Mouse (Mus musculus): ENCODE data around the gene Trim10. TPM values are rescaled to one million over a fixed set of nuclear protein-coding genes. Genes with fewer than 3 reads are reported as not detected.

Trim10 gene
- polyA plus RNA-seq, 2 experiments: 0.91 to 2.7 TPM

DNA sequence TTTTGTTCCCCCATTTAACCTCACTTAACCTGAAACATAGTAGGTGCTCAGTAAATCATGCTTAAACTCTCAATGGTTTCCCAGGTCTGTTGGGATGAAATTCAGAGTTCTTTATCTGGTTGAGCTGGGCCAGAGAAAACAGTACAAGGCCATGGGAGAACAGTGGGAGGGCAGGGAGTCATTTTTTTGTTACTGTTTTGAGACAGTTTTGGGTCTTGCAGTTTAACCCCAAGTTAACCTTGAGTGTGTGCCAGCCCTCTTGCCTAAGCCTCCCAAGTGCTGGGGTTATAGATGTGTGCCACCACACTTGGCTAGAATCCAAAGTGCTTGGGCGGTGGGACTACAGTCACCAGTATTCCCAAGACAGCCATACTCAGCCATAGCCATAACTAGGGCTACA lies 24.6 kb upstream of the Trim10 start:
- H3K9me3 ChIP-seq (ENCODE audit: control insufficient read depth, low read length): no peaks in the 10 kb centered on the region
- no peak overlapping the region for H3K27ac ChIP-seq (replicated peaks; ENCODE audit: low read depth, low read length)
- no peak overlapping the region for H3K4me2 ChIP-seq (replicated peaks; ENCODE audit: low read depth, low read length, severe bottlenecking)
- H3K27me3 ChIP-seq (ENCODE audit: control insufficient read depth, insufficient read depth, low read length): no peaks in the 10 kb centered on the region
- DNase-seq (ENCODE audit: low spot score) (no peak), ATAC-seq (ENCODE audit: low FRiP score, low read depth) (no peak)
- H3K36me3 ChIP-seq (ENCODE audit: control insufficient read depth, insufficient read depth, low read length): peaks cover 4% of the 10 kb centered on the region; the same call in 1 of the 2 replicates
- no peak overlapping the region for H3K9ac ChIP-seq (ENCODE audit: low read depth, low read length, severe bottlenecking)
- H3K4me1 ChIP-seq (ENCODE audit: control insufficient read depth, insufficient read depth, low read length): no peaks in the 10 kb centered on the region; the same call in 1 of the 2 replicates
- no peak for TF ChIP-seq POLR2A (IDR thresholded peaks at IDR 0.05; ENCODE audit: borderline replicate concordance, extremely low read depth, insufficient read depth, insufficient read length)
- no peak overlapping the region for H3K4me3 ChIP-seq (replicated peaks; ENCODE audit: low read length)
- 67% methylated on average over 1 of the region's 1 CpGs for WGBS

DNA sequence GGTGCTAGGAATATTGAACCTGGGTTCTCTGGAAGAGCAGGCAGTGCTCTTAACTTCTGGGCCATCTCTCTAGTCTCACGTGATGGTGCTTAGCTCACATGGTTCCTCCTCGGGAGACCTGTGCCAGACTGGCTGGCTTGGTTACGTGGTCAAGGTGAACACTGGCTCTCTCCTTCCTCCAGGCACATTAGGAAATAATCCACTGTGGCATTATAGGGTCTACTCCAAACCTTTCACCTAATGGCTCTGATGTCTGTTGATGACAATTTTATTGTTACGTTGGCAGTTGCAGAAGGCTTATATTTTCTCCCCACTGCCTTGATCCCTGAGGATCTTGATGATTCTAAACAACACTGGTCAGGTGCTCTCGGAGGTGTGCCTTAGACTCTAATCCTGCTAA lies 20.5 kb upstream of the Trim10 start:
- 66% methylated on average over 5 of the region's 5 CpGs for WGBS
- Histone ChIP-seq H3K4me2 (replicated peaks; ENCODE audit: low read depth, low read length, severe bottlenecking) (no peak overlapping the region), H3K4me1 (ENCODE audit: control insufficient read depth, insufficient read depth, low read length) (no peaks in the 10 kb centered on the region; the same call in 1 of the 2 replicates), H3K36me3 (ENCODE audit: control insufficient read depth, insufficient read depth, low read length) (peaks cover 36% of the 10 kb centered on the region), H3K9me3 (ENCODE audit: control insufficient read depth, low read length) (no peaks in the 10 kb centered on the region), H3K27ac (replicated peaks; ENCODE audit: low read depth, low read length) (no peak overlapping the region), H3K27me3 (ENCODE audit: control insufficient read depth, insufficient read depth, low read length) (no peaks in the 10 kb centered on the region), H3K4me3 (replicated peaks; ENCODE audit: low read length) (no peak overlapping the region), H3K9ac (ENCODE audit: low read depth, low read length, severe bottlenecking) (no peak overlapping the region)
- DNase-seq (ENCODE audit: low spot score): no peak
- no peak for ATAC-seq (ENCODE audit: low FRiP score, low read depth)
- no peak for TF ChIP-seq POLR2A (IDR thresholded peaks at IDR 0.05; ENCODE audit: borderline replicate concordance, extremely low read depth, insufficient read depth, insufficient read length)

DNA sequence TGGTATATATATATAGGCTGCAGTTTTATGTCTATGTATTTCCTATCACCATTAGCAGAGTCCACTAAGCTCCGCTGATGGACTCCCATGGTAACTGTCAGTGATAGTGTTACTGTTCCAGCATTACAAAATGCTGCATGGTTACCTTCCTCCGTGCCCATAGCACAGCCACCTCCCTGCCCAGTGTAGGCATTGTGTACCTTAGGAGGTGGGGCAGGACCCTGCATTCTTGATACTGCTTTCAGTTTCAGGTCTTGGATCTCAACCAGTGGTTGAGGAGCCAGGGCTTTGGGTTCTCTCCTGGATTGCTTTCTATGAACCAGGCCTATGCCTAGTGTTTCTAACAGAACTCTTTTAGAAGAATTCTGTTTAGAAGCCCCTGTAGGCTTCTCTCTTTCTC lies 19.4 kb upstream of the Trim10 start:
- H3K9me3 ChIP-seq (ENCODE audit: control insufficient read depth, low read length): no peaks in the 10 kb centered on the region
- no peak for TF ChIP-seq POLR2A (IDR thresholded peaks at IDR 0.05; ENCODE audit: borderline replicate concordance, extremely low read depth, insufficient read depth, insufficient read length)
- H3K4me3 ChIP-seq (replicated peaks; ENCODE audit: low read length): no peak overlapping the region
- peaks cover 46% of the 10 kb centered on the region for H3K36me3 ChIP-seq (ENCODE audit: control insufficient read depth, insufficient read depth, low read length)
- H3K4me1 ChIP-seq (ENCODE audit: control insufficient read depth, insufficient read depth, low read length): no peaks in the 10 kb centered on the region
- H3K27me3 ChIP-seq (ENCODE audit: control insufficient read depth, insufficient read depth, low read length): no peaks in the 10 kb centered on the region
- no peak overlapping the region for H3K9ac ChIP-seq (ENCODE audit: low read depth, low read length, severe bottlenecking)
- DNase-seq (ENCODE audit: low spot score) (no peak), ATAC-seq (ENCODE audit: low FRiP score, low read depth) (no peak)
- 86% methylated on average over 2 of the region's 2 CpGs for whole genome bisulfite sequencing
- H3K27ac ChIP-seq (replicated peaks; ENCODE audit: low read depth, low read length): no peak overlapping the region
- no peak overlapping the region for H3K4me2 ChIP-seq (replicated peaks; ENCODE audit: low read depth, low read length, severe bottlenecking)

DNA sequence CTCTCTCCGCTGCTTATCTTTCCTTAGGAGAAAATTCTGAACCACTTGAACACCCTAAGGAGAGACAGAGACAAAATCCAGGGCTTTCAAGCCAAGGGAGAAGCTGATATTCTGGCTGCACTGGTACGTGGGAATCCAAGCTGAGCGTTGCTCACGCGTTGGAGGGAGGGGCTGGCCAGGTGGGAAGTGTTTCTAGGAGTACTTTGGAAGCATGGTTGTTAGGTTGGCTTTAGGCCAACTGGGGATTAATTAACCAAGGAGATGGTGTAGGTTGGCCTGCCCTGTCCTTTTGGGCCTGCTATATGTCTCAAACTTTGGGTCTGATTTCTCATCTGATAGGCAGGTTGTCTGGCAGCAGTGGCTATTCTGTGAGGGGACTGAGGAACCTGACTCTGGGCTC lies 18.2 kb upstream of the Trim10 start:
- 76% methylated on average over 5 of the region's 5 CpGs for WGBS
- Histone ChIP-seq H3K36me3 (ENCODE audit: control insufficient read depth, insufficient read depth, low read length) (peaks cover 58% of the 10 kb centered on the region), H3K4me2 (replicated peaks; ENCODE audit: low read depth, low read length, severe bottlenecking) (no peak overlapping the region), H3K9me3 (ENCODE audit: control insufficient read depth, low read length) (no peaks in the 10 kb centered on the region), H3K27me3 (ENCODE audit: control insufficient read depth, insufficient read depth, low read length) (no peaks in the 10 kb centered on the region), H3K27ac (replicated peaks; ENCODE audit: low read depth, low read length) (no peak overlapping the region), H3K4me1 (ENCODE audit: control insufficient read depth, insufficient read depth, low read length) (no peaks in the 10 kb centered on the region), H3K4me3 (replicated peaks; ENCODE audit: low read length) (no peak overlapping the region), H3K9ac (ENCODE audit: low read depth, low read length, severe bottlenecking) (no peak overlapping the region)
- no peak for TF ChIP-seq POLR2A (IDR thresholded peaks at IDR 0.05; ENCODE audit: borderline replicate concordance, extremely low read depth, insufficient read depth, insufficient read length)
- DNase-seq (ENCODE audit: low spot score) (no peak), ATAC-seq (ENCODE audit: low FRiP score, low read depth) (no peak)

- TF ChIP-seq POLR2A (IDR thresholded peaks at IDR 0.05; ENCODE audit: borderline replicate concordance, extremely low read depth, insufficient read depth, insufficient read length): no peak
- Histone ChIP-seq H3K9ac (ENCODE audit: low read depth, low read length, severe bottlenecking) (no peak overlapping the region), H3K27ac (replicated peaks; ENCODE audit: low read depth, low read length) (no peak overlapping the region), H3K4me3 (replicated peaks; ENCODE audit: low read length) (no peak overlapping the region), H3K4me2 (replicated peaks; ENCODE audit: low read depth, low read length, severe bottlenecking) (no peak overlapping the region), H3K36me3 (ENCODE audit: control insufficient read depth, insufficient read depth, low read length) (peaks cover 62% of the 10 kb centered on the region), H3K27me3 (ENCODE audit: control insufficient read depth, insufficient read depth, low read length) (no peaks in the 10 kb centered on the region), H3K9me3 (ENCODE audit: control insufficient read depth, low read length) (no peaks in the 10 kb centered on the region), H3K4me1 (ENCODE audit: control insufficient read depth, insufficient read depth, low read length) (no peaks in the 10 kb centered on the region)
- 90% methylated on average over 5 of the region's 5 CpGs for WGBS
- DNase-seq (ENCODE audit: low spot score) (no peak), ATAC-seq (ENCODE audit: low FRiP score, low read depth) (no peak)
Observed at GRCm38 (mm10) chr17:36851627-36852026, 17.7 kb upstream of the Trim10 start.

DNA sequence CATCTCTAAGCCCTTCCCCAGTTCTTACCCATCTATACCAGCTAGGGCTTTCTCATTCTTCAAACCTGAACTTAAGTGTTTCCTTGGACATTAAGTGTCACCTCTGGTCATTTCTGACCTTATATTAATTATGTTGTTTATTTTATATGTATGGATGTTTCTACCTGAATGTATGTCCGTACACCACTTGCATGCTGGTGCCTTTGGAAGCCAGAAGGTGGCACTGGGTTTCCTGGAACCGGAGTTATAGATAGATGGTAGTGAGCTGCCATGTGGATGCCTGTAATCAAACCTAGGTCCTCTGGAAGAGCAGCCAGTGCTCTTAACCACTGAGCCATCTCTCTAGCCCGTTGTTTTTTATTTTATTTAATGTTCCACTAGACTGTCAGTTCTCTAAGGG lies 13.9 kb upstream of the Trim10 start:
- no peak for ATAC-seq (ENCODE audit: low FRiP score, low read depth)
- no peaks in the 10 kb centered on the region for H3K27me3 ChIP-seq (ENCODE audit: control insufficient read depth, insufficient read depth, low read length)

More for the DNA sequence above, 13.9 kb upstream of the Trim10 start:
- H3K9me3 ChIP-seq (ENCODE audit: control insufficient read depth, low read length): no peaks in the 10 kb centered on the region
- H3K4me2 ChIP-seq (replicated peaks; ENCODE audit: low read depth, low read length, severe bottlenecking): no peak overlapping the region
- peaks cover 94% of the 10 kb centered on the region for H3K36me3 ChIP-seq (ENCODE audit: control insufficient read depth, insufficient read depth, low read length)
- H3K4me1 ChIP-seq (ENCODE audit: control insufficient read depth, insufficient read depth, low read length): no peaks in the 10 kb centered on the region
- WGBS: 95% methylated on average over 3 of the region's 3 CpGs
- DNase-seq (ENCODE audit: low spot score): no peak
- H3K9ac ChIP-seq (ENCODE audit: low read depth, low read length, severe bottlenecking): no peak overlapping the region
- H3K27ac ChIP-seq (replicated peaks; ENCODE audit: low read depth, low read length): no peak overlapping the region
- no peak overlapping the region for H3K4me3 ChIP-seq (replicated peaks; ENCODE audit: low read length)
- no peak for TF ChIP-seq POLR2A (IDR thresholded peaks at IDR 0.05; ENCODE audit: borderline replicate concordance, extremely low read depth, insufficient read depth, insufficient read length)

All from limb, embryonic 14.5 days (tissue).